Mouse (Mus musculus) thymus, postnatal 10 days (tissue): ENCODE data around the gene Epha6.

ENCODE experiments used
- DNase-seq, 2 experiments: peaks; one replicate each; pipeline ENCODE4 v3.0.0; 2021; ENCODE audit warnings: low spot score in 2 of 2

Gene Epha6

DNA sequence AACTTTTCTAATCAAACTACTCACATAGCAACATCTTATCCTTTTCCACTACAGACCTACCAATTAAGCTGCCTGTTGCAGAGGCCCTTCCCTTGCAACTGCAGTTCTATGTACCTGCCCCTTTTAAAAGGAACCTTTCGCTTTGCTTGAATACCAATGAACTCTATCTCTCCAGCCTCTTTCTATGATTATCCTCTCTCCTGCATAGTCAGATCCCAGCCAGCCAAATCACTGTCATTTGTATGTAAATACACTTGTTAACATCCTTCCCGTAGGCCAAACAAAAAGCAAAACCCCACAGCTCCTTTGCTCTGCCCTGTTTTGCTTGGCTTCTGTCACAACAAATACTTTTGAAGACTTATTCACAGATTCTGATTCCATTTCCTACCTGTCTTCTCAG, 961.6 kb downstream of the Epha6 start:
- DNase-seq, result no peak

DNA sequence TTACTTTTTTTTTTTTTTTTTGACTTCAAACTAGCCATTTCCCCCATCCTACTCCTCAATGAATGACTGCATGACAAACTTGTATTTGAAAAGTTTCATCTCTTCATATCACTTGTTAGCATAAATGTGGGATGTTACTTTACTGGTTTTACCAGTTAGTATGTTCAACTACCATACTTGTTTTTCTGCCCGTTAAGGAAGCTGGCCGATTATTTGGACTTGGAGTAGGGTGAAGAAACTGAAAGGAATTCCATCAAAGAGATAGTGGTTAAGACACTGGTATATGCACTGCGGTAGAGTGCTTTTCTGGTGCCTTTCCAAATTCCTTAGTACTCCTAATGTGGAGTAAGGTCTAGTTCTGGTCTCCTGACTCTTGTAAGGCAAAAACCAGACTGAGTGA, 965.3 kb downstream of the Epha6 start:
- no peak for DNase-seq

DNA sequence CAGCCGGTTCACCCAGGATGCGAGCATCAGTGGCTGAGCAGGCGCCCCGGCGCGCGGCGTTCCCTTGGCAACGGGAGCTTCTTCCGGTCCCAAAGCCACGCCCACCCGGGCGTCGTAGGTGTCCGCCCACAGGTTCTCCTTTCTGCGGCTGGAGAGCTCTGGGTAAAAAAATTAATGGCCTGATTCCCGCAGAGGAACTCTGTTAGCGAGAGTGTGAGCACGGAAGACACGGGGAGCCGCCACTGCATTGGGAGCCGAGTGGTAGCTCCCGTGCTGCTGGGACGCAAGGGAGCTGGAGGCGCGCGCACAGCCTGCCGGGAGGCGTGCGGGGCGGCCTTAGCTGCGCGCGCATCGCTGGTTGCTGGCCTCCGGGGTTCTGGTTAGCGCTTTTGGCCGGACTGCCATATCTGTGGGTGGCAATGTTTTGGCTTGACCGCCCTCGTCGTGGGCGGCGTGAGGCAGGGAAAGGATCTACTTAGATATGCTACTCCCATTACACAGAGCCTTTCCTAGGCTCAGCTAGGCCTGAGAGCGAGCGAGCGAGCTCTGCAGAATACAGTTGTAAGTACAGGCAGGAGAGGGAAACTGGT, 966.1 kb downstream of the Epha6 start, which contains the start of gene Arl6:
Arl6 (minus strand) TSS at position 290 of the 590 bp plus-strand sequence.
- peak; percentile 81 to 91 for DNase-seq

DNA sequence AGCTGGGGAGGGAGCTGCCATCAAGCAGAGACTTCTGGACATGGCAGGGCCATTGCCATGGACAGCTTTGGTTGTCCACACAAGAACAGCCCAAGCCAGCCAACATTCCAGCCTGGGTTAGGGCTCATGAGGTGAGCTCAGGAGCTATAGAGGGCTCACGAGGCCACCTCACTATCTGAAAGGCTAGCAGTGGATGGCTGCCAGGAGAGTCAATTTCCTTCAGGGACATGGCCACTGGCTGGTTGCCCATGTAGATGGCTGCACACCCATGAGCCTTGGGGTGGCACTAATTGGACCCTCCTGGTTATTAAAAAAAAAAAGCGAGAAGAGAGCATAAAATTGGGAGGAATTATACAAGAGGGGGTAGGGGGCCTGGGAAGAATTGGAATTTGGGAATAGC, 970.7 kb downstream of the Epha6 start:
- no peak for DNase-seq

DNA sequence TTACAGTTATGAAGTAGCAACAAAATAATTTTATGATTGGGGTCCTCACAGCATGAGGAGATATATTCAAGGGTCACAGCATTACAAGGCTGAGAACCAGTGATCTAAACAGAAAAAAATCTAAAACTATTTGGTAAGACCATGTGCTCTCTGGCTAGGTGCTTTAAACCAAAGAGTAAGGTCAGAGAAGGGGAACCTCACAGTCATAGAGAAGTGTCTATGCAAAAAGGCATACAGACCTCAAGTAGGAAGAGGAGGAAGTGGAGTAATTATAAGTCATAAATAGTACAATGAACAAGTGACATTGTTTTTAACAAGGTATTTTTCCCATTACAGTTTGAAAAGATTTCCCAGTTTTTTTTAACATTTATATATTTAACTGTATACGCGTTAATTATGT, 983.8 kb downstream of the Epha6 start:
- DNase-seq, result no peak

DNA sequence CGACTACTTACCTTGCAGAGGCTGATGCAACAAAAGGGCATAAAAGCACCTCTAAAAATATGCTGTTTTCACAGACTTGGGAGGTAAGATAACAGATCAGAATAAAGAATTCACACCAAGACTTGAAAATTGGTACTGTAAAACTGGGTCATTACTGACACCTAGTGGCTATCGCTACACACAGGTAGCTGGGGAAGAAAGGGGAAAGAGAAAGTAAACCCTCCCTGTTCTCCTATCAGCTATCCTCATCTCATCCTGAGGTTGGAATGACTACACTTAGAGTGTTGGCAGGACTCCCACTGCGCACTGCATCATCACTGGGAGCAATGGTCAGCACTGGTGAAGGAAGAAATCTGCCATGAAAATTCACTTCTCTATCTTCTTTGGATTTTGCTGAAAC, 988.2 kb downstream of the Epha6 start:
- DNase-seq, result peak in 1 of 2 experiments; percentile 17

DNA sequence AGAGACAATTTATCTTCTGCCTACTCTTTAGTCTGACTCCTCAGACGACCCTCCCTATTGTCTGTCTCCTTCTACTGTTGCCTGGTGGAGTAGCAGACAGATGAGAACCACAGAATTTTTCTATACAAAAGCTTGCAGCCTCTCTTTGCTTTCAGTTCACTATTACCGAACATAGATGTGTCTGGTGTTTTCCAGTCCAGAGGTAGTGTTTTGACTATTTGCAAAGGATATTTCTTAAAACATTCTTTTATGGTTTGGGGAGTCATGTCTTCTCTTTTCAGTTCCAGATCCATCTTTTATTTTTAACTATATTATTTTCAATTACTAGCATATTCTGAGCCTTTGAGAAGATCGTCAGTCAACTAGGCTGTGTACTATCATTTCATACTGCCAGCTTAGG, 989.7 kb downstream of the Epha6 start:
- DNase-seq, result no peak

DNA sequence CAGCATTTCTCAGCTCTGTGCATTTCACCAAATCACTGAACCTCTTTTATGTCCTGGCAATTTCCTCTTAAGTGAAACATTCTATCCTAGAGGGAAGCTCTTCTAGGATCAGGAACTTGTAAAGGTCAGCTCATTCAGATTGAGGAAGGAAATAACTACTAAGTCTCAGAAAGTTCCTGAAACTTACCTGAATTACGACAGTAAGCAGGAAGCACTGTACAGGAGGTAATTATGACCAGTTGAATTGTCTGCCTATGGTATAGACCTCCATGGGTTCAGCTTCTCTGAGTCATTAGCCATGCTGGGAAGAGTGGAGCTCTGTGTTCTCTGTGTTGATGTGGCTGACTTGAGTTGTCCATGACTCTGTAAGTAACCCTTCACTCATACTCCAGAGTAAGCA, 994.6 kb downstream of the Epha6 start:
- DNase-seq, result no peak

DNA sequence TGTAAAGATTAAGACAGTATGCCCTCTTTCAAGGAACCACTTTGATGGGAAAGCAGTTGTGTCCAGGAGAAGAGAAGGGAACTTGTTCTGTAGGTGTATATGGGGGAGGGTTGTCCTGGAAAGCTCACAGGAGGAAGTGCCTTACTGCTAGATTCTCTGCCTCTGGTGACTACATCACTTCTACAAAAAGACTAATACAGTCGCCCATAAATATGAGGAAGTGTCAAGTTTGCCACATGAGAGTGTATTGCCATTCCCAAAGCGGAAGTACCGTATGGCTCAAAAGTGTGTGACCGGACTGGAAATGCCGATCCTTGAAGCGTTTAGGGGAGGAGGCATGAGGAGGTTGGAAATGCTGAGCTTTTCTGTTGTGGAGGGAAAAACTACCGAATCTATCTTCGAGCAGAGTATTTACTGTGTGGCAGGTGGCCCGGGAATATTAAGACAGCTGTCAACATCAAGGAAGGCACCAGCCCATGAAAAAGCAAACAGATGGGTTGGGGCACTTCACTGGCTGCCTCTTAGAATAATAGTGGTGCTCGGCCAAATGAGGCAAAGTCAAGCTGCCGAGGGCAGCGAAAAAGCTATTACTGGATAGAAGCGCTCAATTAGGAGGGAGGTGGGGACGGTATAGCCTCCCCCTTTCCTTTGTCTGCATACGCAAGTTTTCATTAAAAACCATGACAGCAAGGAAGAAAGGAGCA, 1001.1 kb downstream of the Epha6 start:
- no peak for DNase-seq
